Mouse (Mus musculus): Measurements from ENCODE around the gene Bcl2l10. TPM values are rescaled to one million over a fixed set of nuclear protein-coding genes. Genes with fewer than 3 reads are reported as not detected.

Bcl2l10 gene
- polyA plus RNA-seq, 1 experiment: not detected

DNA sequence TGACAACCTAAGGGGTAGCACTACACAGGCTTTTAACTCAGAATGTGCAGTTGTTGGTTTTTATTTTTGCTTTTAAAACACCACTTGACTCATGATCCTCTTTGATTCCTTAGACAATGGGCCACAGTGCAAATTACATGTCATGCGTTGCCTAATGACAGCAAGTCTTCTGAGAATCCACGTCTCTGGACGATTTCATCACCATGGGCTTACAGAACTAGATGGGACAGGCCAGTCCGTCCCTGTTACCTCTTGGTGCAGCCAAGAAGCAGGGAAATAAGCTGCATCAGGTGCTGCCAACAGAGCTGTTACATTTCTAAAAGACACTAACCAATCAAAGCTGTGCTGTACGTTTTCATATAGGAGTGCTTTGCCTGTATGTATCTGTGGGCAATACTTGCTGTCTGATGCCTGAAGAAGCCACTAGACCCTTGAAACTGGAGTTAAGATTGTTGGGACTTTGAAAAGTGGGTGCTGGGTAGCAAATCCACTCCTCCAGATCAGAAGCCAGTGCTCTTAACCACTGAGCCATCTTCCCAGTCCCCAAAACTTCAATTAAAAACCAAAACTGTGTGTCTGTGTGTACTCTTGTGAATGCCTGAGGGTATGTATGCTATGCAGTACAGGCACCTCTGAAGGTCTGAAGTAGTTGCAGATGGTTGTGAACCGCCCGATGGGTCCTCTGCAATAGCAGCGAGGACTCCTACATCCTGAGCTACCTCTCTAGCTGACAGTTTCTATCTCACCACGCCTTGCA is 37.8 kb downstream of the Bcl2l10 start:
- DNase-seq (ENCODE audit: low read depth, low spot score): no peak
- 83% methylated on average over 9 of the region's 9 CpGs for WGBS

- no peak for DNase-seq (ENCODE audit: low read depth, low spot score)
- 74% methylated on average over 12 of the region's 12 CpGs for WGBS
Observed at GRCm38 (mm10) chr9:75393251-75393650, 45.7 kb downstream of the Bcl2l10 start.

DNA sequence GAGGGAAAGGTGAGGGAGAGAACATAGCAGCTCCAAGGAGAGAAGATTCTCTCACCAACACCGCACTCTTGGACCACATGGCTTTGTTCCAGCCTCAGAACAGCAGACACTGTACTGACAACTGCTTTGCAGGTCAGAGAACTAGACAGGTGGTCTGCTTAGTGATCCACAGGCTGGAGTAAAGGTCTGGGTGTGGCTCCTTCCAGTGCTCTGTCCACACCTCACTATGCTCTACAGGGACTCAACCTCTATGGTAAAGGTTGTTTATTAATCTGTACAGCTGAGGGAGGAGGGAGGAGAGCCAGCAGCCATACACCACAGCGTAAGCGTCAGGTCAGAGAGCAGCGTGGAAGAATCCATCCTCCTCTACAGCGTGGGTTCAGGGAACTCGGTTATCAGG is 48.4 kb downstream of the Bcl2l10 start:
- DNase-seq (ENCODE audit: low read depth, low spot score): no peak
- 43% methylated on average over 6 of the region's 6 CpGs for WGBS

- WGBS: 92% methylated on average over 4 of the region's 4 CpGs
- DNase-seq (ENCODE audit: low read depth, low spot score): no peak
Observed at GRCm38 (mm10) chr9:75399069-75399468, 51.5 kb downstream of the Bcl2l10 start.

GRCm38 (mm10) chr9:75400639-75401038 is 53.1 kb downstream of the Bcl2l10 start:
- 38% methylated on average over 5 of the region's 5 CpGs for WGBS
- no peak for DNase-seq (ENCODE audit: low read depth, low spot score)

Other genes with a start within 250 kb of the Bcl2l10 start
- gene Myo5c, start 115.7 kb upstream of the Bcl2l10 start, polyA plus RNA-seq (2012; rRNA removed): 16.3 and 21.9 TPM in 2 replicates
- gene Gnb5, start 41.5 kb upstream of the Bcl2l10 start, polyA plus RNA-seq (2012; rRNA removed): 10.3 and 10.5 TPM in 2 replicates
- gene Mapk6, start 62.2 kb downstream of the Bcl2l10 start, polyA plus RNA-seq (2012; rRNA removed): 19.4 and 43.7 TPM in 2 replicates
- 3.9 and 4.8 TPM in 2 replicates for gene Leo1, start 93.8 kb downstream of the Bcl2l10 start, polyA plus RNA-seq (2012; rRNA removed)
- gene Tmod3, start 211.9 kb downstream of the Bcl2l10 start, polyA plus RNA-seq (2012; rRNA removed): 16.2 and 31.9 TPM in 2 replicates

Measured in large intestine, adult 2 months (tissue).